Mouse (Mus musculus) myocyte (in vitro differentiated cells): Measurements from ENCODE around the gene Col9a3. TPM values are rescaled to one million over a fixed set of nuclear protein-coding genes. Genes with fewer than 3 reads are reported as not detected.

Source experiments
- H3K27me3 ChIP-seq: one replicate; pipeline ENCODE4 v1.6.1; 2011; ENCODE audit not compliant: control insufficient read depth, insufficient read depth, insufficient read length
- H3K36me3 ChIP-seq: one replicate; pipeline ENCODE4 v1.6.1; 2011; ENCODE audit not compliant: control insufficient read depth, insufficient read depth
- H3K4me2 ChIP-seq: one replicate; pipeline ENCODE4 v1.6.1; 2011; ENCODE audit warnings: low read depth, control low read depth
- H3K4me3 ChIP-seq: one replicate; pipeline ENCODE4 v1.5.1; 2011; ENCODE audit warnings: mild to moderate bottlenecking, control low read depth, moderate library complexity
- H3K79me2 ChIP-seq: one replicate; pipeline ENCODE4 v1.6.1; 2011; ENCODE audit not compliant: control insufficient read depth, insufficient read depth
- H3ac ChIP-seq: one replicate; pipeline ENCODE4 v1.6.1; 2011; ENCODE audit not compliant: control insufficient read depth, insufficient read length
- CEBPB ChIP-seq: IDR thresholded peaks from 2 replicates; pipeline ENCODE4 v1.6.1; 2011; ENCODE audit warnings: mild to moderate bottlenecking, moderate library complexity; ENCODE audit not compliant: poor library complexity, insufficient read depth, severe bottlenecking
- E2F4 ChIP-seq: IDR thresholded peaks from one replicate; pipeline ENCODE4 v1.6.1; 2011; ENCODE audit warnings: mild to moderate bottlenecking, control low read depth, moderate library complexity; ENCODE audit not compliant: insufficient read depth
- MAX ChIP-seq: IDR thresholded peaks from one replicate; pipeline ENCODE4 v1.6.1; 2011; ENCODE audit warnings: low read depth, mild to moderate bottlenecking, control low read depth
- MYOD1 ChIP-seq, 3 experiments: IDR thresholded peaks; one replicate each; pipeline ENCODE4 v1.6.1; 2011; ENCODE audit warnings: control low read depth in 2 of 3, low read depth in 2 of 3, mild to moderate bottlenecking in 2 of 3, moderate library complexity in 1 of 3; ENCODE audit not compliant: insufficient read length in 2 of 3, control insufficient read depth in 1 of 3
- MYOG ChIP-seq, 3 experiments: IDR thresholded peaks; one replicate each; pipeline ENCODE4 v1.6.1; 2011; ENCODE audit warnings: control low read depth in 2 of 3, low read depth in 2 of 3, mild to moderate bottlenecking in 2 of 3; ENCODE audit not compliant: insufficient read length in 2 of 3, control insufficient read depth in 1 of 3, insufficient read depth in 1 of 3
- POLR2A ChIP-seq: IDR thresholded peaks from one replicate; pipeline ENCODE4 v1.6.1; 2011; ENCODE audit warnings: low read depth, mild to moderate bottlenecking, control low read depth, moderate library complexity; ENCODE audit not compliant: insufficient read length
- POLR2AphosphoS2 ChIP-seq: IDR thresholded peaks from one replicate; pipeline ENCODE4 v1.6.1; 2011; ENCODE audit warnings: low read depth, control low read depth; ENCODE audit not compliant: insufficient read length
- REST ChIP-seq: IDR thresholded peaks from one replicate; pipeline ENCODE4 v1.6.1; 2011; ENCODE audit warnings: mild to moderate bottlenecking, control low read depth, moderate library complexity; ENCODE audit not compliant: insufficient read depth, insufficient read length
- SRF ChIP-seq: IDR thresholded peaks from one replicate; pipeline ENCODE4 v1.6.1; 2011; ENCODE audit warnings: low read depth; ENCODE audit not compliant: control insufficient read depth, insufficient read length
- TCF12 ChIP-seq: IDR thresholded peaks from one replicate; pipeline ENCODE4 v1.6.1; 2011; ENCODE audit warnings: mild to moderate bottlenecking, control low read depth; ENCODE audit not compliant: poor library complexity, insufficient read depth, severe bottlenecking
- TCF3 ChIP-seq: IDR thresholded peaks from one replicate; pipeline ENCODE4 v1.6.1; 2011; ENCODE audit warnings: low read depth, control low read depth; ENCODE audit not compliant: insufficient read length
- USF1 ChIP-seq: IDR thresholded peaks from one replicate; pipeline ENCODE4 v1.6.1; 2011; ENCODE audit warnings: low read depth, mild to moderate bottlenecking, control low read depth, moderate library complexity
- polyA plus RNA-seq: library from polyadenylated mRNA; unstranded; fragments of >200 nt; fragmentation: generic; extraction: Trizol; gene quantifications from one replicate; pipeline ENCODE4 v1.2.1, GENCODE M21; 2012; ENCODE audit warnings: missing spikeins

The Col9a3 gene
- 0.22 TPM for polyA plus RNA-seq

DNA sequence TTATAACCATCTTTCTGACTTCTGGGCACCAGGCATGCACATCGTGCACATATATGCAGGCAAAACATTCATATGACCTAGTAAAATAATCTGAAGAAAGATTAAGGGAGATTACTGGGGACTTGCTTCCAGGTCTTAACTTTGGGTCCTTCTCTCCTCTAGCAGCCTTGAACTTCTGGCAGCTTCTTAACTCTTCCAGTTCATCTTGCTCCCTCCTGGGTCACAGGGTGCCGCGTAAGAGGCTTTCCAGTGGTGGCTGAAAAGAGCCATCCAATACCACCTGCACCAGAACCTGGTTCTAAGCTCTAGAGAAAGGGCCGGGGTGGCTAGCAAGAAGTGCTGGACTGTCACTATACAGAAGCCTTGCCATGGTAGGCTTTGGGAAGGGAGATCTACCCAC, at the start of gene Col9a3:
TSS of gene Col9a3 (plus strand) at position 301 of the 400 bp plus-strand sequence.
- no peak within 1 kb of the TSS for H3K4me2 ChIP-seq
- no peak within 1 kb of the TSS for H3ac ChIP-seq
- peaks cover 14% of the 10 kb centered on the region for H3K36me3 ChIP-seq
- no peaks in the 10 kb centered on the region for H3K27me3 ChIP-seq
- no peaks in the 10 kb centered on the region for H3K79me2 ChIP-seq
- TF ChIP-seq E2F4 (no peak), USF1 (no peak), POLR2A (no peak), MYOG (IDR thresholded peaks at IDR 0.05; ENCODE audit: control insufficient read depth in 1 of 3, insufficient read depth in 1 of 3, insufficient read length in 2 of 3, low read depth in 2 of 3) (no peak), SRF (no peak), CEBPB (no peak), REST (no peak), MAX (no peak), POLR2AphosphoS2 (no peak), MYOD1 (IDR thresholded peaks at IDR 0.05; ENCODE audit: control insufficient read depth in 1 of 3, insufficient read length in 2 of 3, low read depth in 2 of 3) (no peak), TCF12 (no peak), TCF3 (no peak)
- no peak within 1 kb of the TSS for H3K4me3 ChIP-seq

DNA sequence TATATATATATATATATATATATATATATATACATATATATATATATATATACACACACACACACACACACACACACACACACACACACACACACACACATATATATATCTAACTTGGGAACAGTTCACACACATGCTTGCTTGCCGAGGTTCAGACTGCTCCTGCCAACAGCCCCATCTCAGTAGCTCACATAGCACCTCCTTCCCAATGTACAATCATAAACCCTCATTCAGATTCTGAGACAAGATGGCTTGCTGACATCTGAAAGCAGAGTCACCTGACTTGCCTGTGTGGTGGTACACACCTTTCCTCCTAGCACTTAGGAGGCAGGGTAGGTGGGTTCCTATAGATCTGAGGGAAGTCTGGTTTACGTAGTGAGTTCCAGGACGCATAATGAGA, 45.2 kb upstream of the Col9a3 start:
- peaks cover 30% of the 10 kb centered on the region for H3K27me3 ChIP-seq
- no peak overlapping the region for H3K4me2 ChIP-seq
- no peak overlapping the region for H3K4me3 ChIP-seq
- no peak for TF ChIP-seq E2F4
- no peak for TF ChIP-seq USF1
- TF ChIP-seq POLR2AphosphoS2: no peak
- TF ChIP-seq MAX: no peak
- no peak for TF ChIP-seq TCF3
- TF ChIP-seq CEBPB: no peak
- TF ChIP-seq POLR2A: no peak
- TF ChIP-seq TCF12: no peak
- no peak for TF ChIP-seq REST
- TF ChIP-seq MYOD1 (IDR thresholded peaks at IDR 0.05; ENCODE audit: control insufficient read depth in 1 of 3, insufficient read length in 2 of 3, low read depth in 2 of 3): no peak
- TF ChIP-seq SRF: no peak
- TF ChIP-seq MYOG (IDR thresholded peaks at IDR 0.05; ENCODE audit: control insufficient read depth in 1 of 3, insufficient read depth in 1 of 3, insufficient read length in 2 of 3, low read depth in 2 of 3): no peak
- no peaks in the 10 kb centered on the region for H3K79me2 ChIP-seq
- H3ac ChIP-seq: no peak overlapping the region
- H3K36me3 ChIP-seq: no peaks in the 10 kb centered on the region

DNA sequence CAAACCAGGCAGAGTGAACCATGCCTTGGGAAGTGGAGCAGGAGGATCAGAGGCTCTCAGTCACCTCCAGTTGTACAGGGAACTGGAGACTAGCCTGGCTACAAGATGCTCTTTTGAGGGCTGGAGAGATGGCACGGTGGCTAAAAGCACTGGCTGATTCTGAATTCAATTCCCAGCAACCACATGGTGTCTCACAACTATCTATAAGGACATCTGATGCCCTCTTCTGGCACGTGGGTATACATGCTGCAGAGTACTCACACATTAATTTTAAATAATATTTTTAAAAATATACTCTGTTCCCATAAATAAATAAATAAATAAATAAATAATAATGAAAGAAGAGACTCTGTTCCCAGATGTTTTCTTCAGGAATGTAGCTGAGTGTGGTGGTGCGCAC, 42.4 kb upstream of the Col9a3 start:
- Histone ChIP-seq H3K27me3 (peaks cover 22% of the 10 kb centered on the region), H3K79me2 (no peaks in the 10 kb centered on the region)

DNA sequence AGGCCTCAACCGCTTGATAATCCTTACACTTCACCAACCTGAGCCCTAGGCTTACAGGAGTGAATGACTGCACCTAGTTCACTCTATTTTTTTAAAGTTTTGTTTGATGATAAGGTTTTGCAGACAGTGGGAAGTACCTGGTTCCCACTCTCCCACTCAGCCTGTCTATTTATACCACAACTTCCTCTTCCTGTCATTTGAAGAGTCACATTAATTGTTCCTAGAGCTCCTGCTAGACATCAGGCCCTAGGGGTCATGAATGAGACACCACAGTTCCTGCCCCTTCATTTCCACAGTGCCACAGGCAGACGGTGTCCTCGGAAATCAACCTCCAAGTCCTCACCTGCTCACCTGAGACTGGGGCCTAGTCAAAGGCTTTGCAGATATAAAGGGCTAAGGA, 41.1 kb upstream of the Col9a3 start:
- Histone ChIP-seq H3K36me3 (no peaks in the 10 kb centered on the region), H3ac (no peak overlapping the region), H3K4me3 (no peak overlapping the region), H3K4me2 (no peak overlapping the region), H3K27me3 (peaks cover 14% of the 10 kb centered on the region), H3K79me2 (no peaks in the 10 kb centered on the region)
- TF ChIP-seq POLR2A (no peak), E2F4 (no peak), SRF (no peak), TCF12 (no peak), TCF3 (no peak), MYOD1 (IDR thresholded peaks at IDR 0.05; ENCODE audit: control insufficient read depth in 1 of 3, insufficient read length in 2 of 3, low read depth in 2 of 3) (no peak), USF1 (no peak), POLR2AphosphoS2 (no peak), MAX (no peak), CEBPB (no peak), REST (no peak)

More for the DNA sequence above, 42.4 kb upstream of the Col9a3 start:
- H3ac ChIP-seq: no peak overlapping the region
- no peak for TF ChIP-seq POLR2AphosphoS2
- TF ChIP-seq USF1: no peak
- no peak for TF ChIP-seq MYOG (IDR thresholded peaks at IDR 0.05; ENCODE audit: control insufficient read depth in 1 of 3, insufficient read depth in 1 of 3, insufficient read length in 2 of 3, low read depth in 2 of 3)
- TF ChIP-seq TCF3: no peak
- TF ChIP-seq REST: no peak
- TF ChIP-seq SRF: no peak
- TF ChIP-seq TCF12: no peak
- TF ChIP-seq CEBPB: no peak
- TF ChIP-seq MYOD1 (IDR thresholded peaks at IDR 0.05; ENCODE audit: control insufficient read depth in 1 of 3, insufficient read length in 2 of 3, low read depth in 2 of 3): no peak
- no peak for TF ChIP-seq E2F4
- TF ChIP-seq MAX: no peak
- H3K4me3 ChIP-seq: no peak overlapping the region
- no peaks in the 10 kb centered on the region for H3K36me3 ChIP-seq
- no peak overlapping the region for H3K4me2 ChIP-seq

DNA sequence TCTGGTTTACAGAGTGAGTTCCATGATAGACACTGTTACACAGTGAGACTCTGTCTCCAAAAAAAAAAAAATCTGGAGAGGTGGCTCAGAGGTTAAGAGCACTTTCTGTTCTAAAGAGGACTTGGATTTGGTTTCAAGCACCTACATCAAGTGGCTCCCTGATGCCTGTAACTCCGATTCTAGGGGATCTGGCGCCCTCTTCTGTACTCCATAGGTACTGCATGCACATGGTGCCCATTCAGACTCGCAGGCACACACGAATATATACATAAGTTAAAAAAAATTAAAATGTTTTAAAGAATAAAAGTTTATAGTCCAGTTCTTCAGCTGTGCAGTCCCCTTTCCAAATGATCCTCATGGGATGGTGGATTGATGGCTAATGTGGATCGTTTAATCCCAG, 37.3 kb upstream of the Col9a3 start:
- TF ChIP-seq TCF12 (no peak), E2F4 (no peak), MYOG (IDR thresholded peaks at IDR 0.05; ENCODE audit: control insufficient read depth in 1 of 3, insufficient read depth in 1 of 3, insufficient read length in 2 of 3, low read depth in 2 of 3) (no peak), SRF (no peak), TCF3 (no peak), USF1 (no peak), MYOD1 (IDR thresholded peaks at IDR 0.05; ENCODE audit: control insufficient read depth in 1 of 3, insufficient read length in 2 of 3, low read depth in 2 of 3) (no peak), MAX (no peak), CEBPB (no peak), POLR2AphosphoS2 (no peak), POLR2A (no peak), REST (no peak)
- H3K79me2 ChIP-seq: no peaks in the 10 kb centered on the region
- H3K27me3 ChIP-seq: peaks cover 40% of the 10 kb centered on the region

More for the DNA sequence above, 37.3 kb upstream of the Col9a3 start:
- Histone ChIP-seq H3K4me3 (no peak overlapping the region), H3K4me2 (no peak overlapping the region), H3K36me3 (no peaks in the 10 kb centered on the region), H3ac (no peak overlapping the region)
